Mouse (Mus musculus) kidney, embryonic 14.5 days (tissue): Measurements from ENCODE around the gene C1qtnf6. TPM values are rescaled to one million over a fixed set of nuclear protein-coding genes. Genes with fewer than 3 reads are reported as not detected.

Source experiments
- ATAC-seq: fragments of 200-750 bp; cut with Nextera tagmentation; 2 replicates; pipeline ENCODE4 v1.8.0; 2017; ENCODE audit warnings: moderate number of reproducible peaks, mild to moderate bottlenecking, moderate TSS enrichment, moderate library complexity; ENCODE audit not compliant: low FRiP score, low TSS enrichment
- H3K27ac ChIP-seq: fragments of 300-500 bp; sonication (generic); 2 replicates; pipeline ENCODE4 v1.5.1; 2014; ENCODE audit warnings: low read depth, mild to moderate bottlenecking, low read length, moderate library complexity, mixed read lengths
- H3K27me3 ChIP-seq: fragments of 300-500 bp; sonication (generic); 2 replicates; pipeline ENCODE4 v1.6.1; 2014; ENCODE audit warnings: mild to moderate bottlenecking, low read length; ENCODE audit not compliant: control insufficient read depth, insufficient read depth
- H3K36me3 ChIP-seq: fragments of 300-500 bp; sonication (generic); 2 replicates; pipeline ENCODE4 v1.6.1; 2014; ENCODE audit warnings: low read length, mixed read lengths; ENCODE audit not compliant: control insufficient read depth, insufficient read depth
- H3K4me1 ChIP-seq: fragments of 300-500 bp; sonication (generic); 2 replicates; pipeline ENCODE4 v1.6.1; 2014; ENCODE audit warnings: low read length, mixed read lengths; ENCODE audit not compliant: control insufficient read depth, insufficient read depth
- H3K4me2 ChIP-seq: fragments of 300-500 bp; sonication (generic); replicated peaks from 2 replicates; pipeline ENCODE4 v1.6.1; 2014; ENCODE audit warnings: low read depth, mild to moderate bottlenecking, low read length
- H3K4me3 ChIP-seq: fragments of 300-500 bp; sonication (generic); 2 replicates; pipeline ENCODE4 v1.5.1; 2014; ENCODE audit warnings: mild to moderate bottlenecking, low read length
- H3K9ac ChIP-seq: fragments of 300-500 bp; sonication (generic); 2 replicates; pipeline ENCODE4 v1.6.1; 2014; ENCODE audit warnings: low read depth, mild to moderate bottlenecking, low read length, moderate library complexity
- H3K9me3 ChIP-seq: fragments of 300-500 bp; sonication (generic); 2 replicates; pipeline ENCODE4 v1.6.1; 2016; ENCODE audit warnings: low read length; ENCODE audit not compliant: control insufficient read depth
- WGBS: fragments of 180-500 bp; shearing (Covaris S2); extraction: QIAGEN DNeasy Blood & Tissue Kit; methylation state at CpG from one replicate; pipeline ENCODE4 v1.1.7; 2014; 5-methylcytosine and 5-hydroxymethylcytosine counted together
- polyA plus RNA-seq: library from polyadenylated mRNA; unstranded; fragments of >200 nt; fragmentation: Nextera tagmentation; extraction: Ambion mirVana; gene quantifications from 2 replicates; pipeline ENCODE4 v1.2.1, GENCODE M21; 2014

Gene C1qtnf6
- polyA plus RNA-seq, 1 experiment from 2014 or later, result 31.9 TPM

- Histone ChIP-seq H3K27ac (no peak overlapping the region), H3K4me2 (no peak overlapping the region), H3K9me3 (no peaks in the 10 kb centered on the region), H3K4me1 (peaks cover 9% of the 10 kb centered on the region; the same call in 1 of the 2 replicates), H3K4me3 (no peak overlapping the region), H3K9ac (no peak overlapping the region), H3K36me3 (no peaks in the 10 kb centered on the region), H3K27me3 (no peaks in the 10 kb centered on the region)
- 68% methylated on average over 5 of the region's 5 CpGs for WGBS
- ATAC-seq, result no peak
Measured at GRCm38 (mm10) chr15:78563937-78564336, 32.7 kb upstream of the C1qtnf6 start.

GRCm38 (mm10) chr15:78563344-78563743 lies 32.1 kb upstream of the C1qtnf6 start:
- WGBS, result 95% methylated on average over 3 of the region's 3 CpGs
- H3K4me2 ChIP-seq, result no peak overlapping the region
- H3K27ac ChIP-seq, result no peak overlapping the region

GRCm38 (mm10) chr15:78559141-78559979 lies 28.1 kb upstream of the C1qtnf6 start:
- Histone ChIP-seq H3K4me1 (peaks cover 14% of the 10 kb centered on the region; the same call in 1 of the 2 replicates), H3K9me3 (no peaks in the 10 kb centered on the region), H3K4me2 (no peak overlapping the region), H3K27ac (no peak overlapping the region), H3K27me3 (no peaks in the 10 kb centered on the region), H3K9ac (no peak overlapping the region), H3K4me3 (no peak overlapping the region), H3K36me3 (no peaks in the 10 kb centered on the region)
- no peak for ATAC-seq
- WGBS, result 57% methylated on average over 11 of the region's 11 CpGs

More at GRCm38 (mm10) chr15:78563344-78563743, 32.1 kb upstream of the C1qtnf6 start:
- H3K4me3 ChIP-seq, result no peak overlapping the region
- peaks cover 11% of the 10 kb centered on the region; the same call in 1 of the 2 replicates for H3K4me1 ChIP-seq
- no peak overlapping the region for H3K9ac ChIP-seq
- ATAC-seq, result no peak
- H3K27me3 ChIP-seq, result no peaks in the 10 kb centered on the region
- no peaks in the 10 kb centered on the region for H3K9me3 ChIP-seq
- no peaks in the 10 kb centered on the region for H3K36me3 ChIP-seq

GRCm38 (mm10) chr15:78557693-78558535 lies 26.7 kb upstream of the C1qtnf6 start:
- Histone ChIP-seq H3K9me3 (peaks cover 3% of the 10 kb centered on the region), H3K4me2 (no peak overlapping the region), H3K36me3 (no peaks in the 10 kb centered on the region), H3K4me3 (no peak overlapping the region), H3K27me3 (no peaks in the 10 kb centered on the region), H3K4me1 (peaks cover 14% of the 10 kb centered on the region; the same call in 1 of the 2 replicates), H3K9ac (no peak overlapping the region), H3K27ac (no peak overlapping the region)
- 67% methylated on average over 10 of the region's 10 CpGs for WGBS
- no peak; the same call in 1 of the 2 replicates for ATAC-seq

GRCm38 (mm10) chr15:78554545-78555313 lies 23.5 kb upstream of the C1qtnf6 start:
- Histone ChIP-seq H3K9ac (no peak overlapping the region), H3K27ac (no peak overlapping the region), H3K9me3 (peaks cover 9% of the 10 kb centered on the region), H3K4me3 (peak overlapping the region; percentile 6; the same call in 1 of the 2 replicates), H3K4me2 (peak overlapping the region; percentile 24; the same call in 1 of the 2 replicates), H3K27me3 (no peaks in the 10 kb centered on the region), H3K4me1 (peaks cover 13% of the 10 kb centered on the region; the same call in 1 of the 2 replicates), H3K36me3 (no peaks in the 10 kb centered on the region)
- no peak for ATAC-seq
- 63% methylated on average over 25 of the region's 25 CpGs for WGBS

- Histone ChIP-seq H3K36me3 (no peaks in the 10 kb centered on the region), H3K4me1 (no peaks in the 10 kb centered on the region; the same call in 1 of the 2 replicates), H3K27ac (no peak overlapping the region), H3K9me3 (peaks cover 9% of the 10 kb centered on the region), H3K4me2 (no peak overlapping the region), H3K4me3 (no peak overlapping the region), H3K9ac (no peak overlapping the region), H3K27me3 (0 out of 2 replicates have a peak, but pooled peaks cover 5% of the 10 kb centered on the region)
- ATAC-seq, result peak; percentile 41; the same call in 1 of the 2 replicates
- WGBS, result 67% methylated on average over 4 of the region's 4 CpGs
Measured at GRCm38 (mm10) chr15:78549189-78549734, 18.0 kb upstream of the C1qtnf6 start.

- WGBS, result 58% methylated on average over 8 of the region's 8 CpGs
- peaks cover 9% of the 10 kb centered on the region for H3K9me3 ChIP-seq
- H3K27me3 ChIP-seq, result 0 out of 2 replicates have a peak, but pooled peaks cover 5% of the 10 kb centered on the region
- H3K4me3 ChIP-seq, result no peak overlapping the region
- H3K4me1 ChIP-seq, result no peaks in the 10 kb centered on the region; the same call in 1 of the 2 replicates
- no peak overlapping the region for H3K27ac ChIP-seq
- H3K4me2 ChIP-seq, result no peak overlapping the region
- H3K36me3 ChIP-seq, result no peaks in the 10 kb centered on the region
- no peak for ATAC-seq
- H3K9ac ChIP-seq, result no peak overlapping the region
Measured at GRCm38 (mm10) chr15:78548711-78549110, 17.5 kb upstream of the C1qtnf6 start.

GRCm38 (mm10) chr15:78548336-78548665 lies 17.1 kb upstream of the C1qtnf6 start:
- no peak overlapping the region for H3K4me2 ChIP-seq
- no peaks in the 10 kb centered on the region; the same call in 1 of the 2 replicates for H3K4me1 ChIP-seq
- no peaks in the 10 kb centered on the region for H3K36me3 ChIP-seq
- 17% methylated on average over 3 of the region's 3 CpGs for WGBS
- no peak overlapping the region for H3K4me3 ChIP-seq
- 0 out of 2 replicates have a peak, but pooled peaks cover 5% of the 10 kb centered on the region for H3K27me3 ChIP-seq
- no peak for ATAC-seq
- no peak overlapping the region for H3K27ac ChIP-seq
- H3K9me3 ChIP-seq, result peaks cover 9% of the 10 kb centered on the region
- H3K9ac ChIP-seq, result no peak overlapping the region
